Mouse (Mus musculus) heart, embryonic 12.5 days (tissue): Measurements from ENCODE around the gene Spef2. TPM values are rescaled to one million over a fixed set of nuclear protein-coding genes. Genes with fewer than 3 reads are reported as not detected.

Experiments
- ATAC-seq: fragments of 200-750 bp; cut with Nextera tagmentation; 2 replicates; pipeline ENCODE4 v1.8.0; 2017; ENCODE audit warnings: moderate TSS enrichment, moderate library complexity; ENCODE audit not compliant: insufficient number of reproducible peaks, low FRiP score
- H3K27ac ChIP-seq: fragments of 300-500 bp; sonication (generic); 2 replicates; pipeline ENCODE4 v1.5.1; 2016; ENCODE audit warnings: mild to moderate bottlenecking, moderate library complexity; ENCODE audit not compliant: poor library complexity, severe bottlenecking
- H3K27me3 ChIP-seq: fragments of 300-500 bp; sonication (generic); replicated peaks from 2 replicates; pipeline ENCODE4 v1.6.1; 2016; ENCODE audit warnings: mild to moderate bottlenecking, moderate library complexity
- H3K36me3 ChIP-seq: fragments of 300-500 bp; sonication (generic); 2 replicates; pipeline ENCODE4 v1.6.1; 2016; ENCODE audit warnings: mild to moderate bottlenecking, moderate library complexity
- H3K4me1 ChIP-seq: fragments of 300-500 bp; sonication (generic); replicated peaks from 2 replicates; pipeline ENCODE4 v1.6.1; 2016; ENCODE audit warnings: mild to moderate bottlenecking
- H3K4me2 ChIP-seq: fragments of 300-500 bp; sonication (generic); 2 replicates; pipeline ENCODE4 v1.6.1; 2016; ENCODE audit warnings: mild to moderate bottlenecking, moderate library complexity
- H3K4me3 ChIP-seq: fragments of 300-500 bp; sonication (generic); 2 replicates; pipeline ENCODE4 v1.5.1; 2016; ENCODE audit warnings: mild to moderate bottlenecking
- H3K9ac ChIP-seq: fragments of 300-500 bp; sonication (generic); 2 replicates; pipeline ENCODE4 v1.6.1; 2016; ENCODE audit warnings: mild to moderate bottlenecking, moderate library complexity
- H3K9me3 ChIP-seq: fragments of 300-500 bp; sonication (generic); replicated peaks from 2 replicates; pipeline ENCODE4 v1.6.1; 2016; ENCODE audit warnings: mild to moderate bottlenecking, moderate library complexity
- WGBS: fragments of 180-500 bp; shearing (Covaris S2); methylation state at CpG from one replicate; pipeline ENCODE4 v1.1.7; 2016; 5-methylcytosine and 5-hydroxymethylcytosine counted together
- polyA plus RNA-seq: library from polyadenylated mRNA; unstranded; fragments of >200 nt; fragmentation: Nextera tagmentation; extraction: Ambion mirVana; gene quantifications from 2 replicates; pipeline ENCODE4 v1.2.1, GENCODE M21; 2016

Gene Spef2
- polyA plus RNA-seq, 1 experiment from 2014 or later = 0.09 TPM

DNA sequence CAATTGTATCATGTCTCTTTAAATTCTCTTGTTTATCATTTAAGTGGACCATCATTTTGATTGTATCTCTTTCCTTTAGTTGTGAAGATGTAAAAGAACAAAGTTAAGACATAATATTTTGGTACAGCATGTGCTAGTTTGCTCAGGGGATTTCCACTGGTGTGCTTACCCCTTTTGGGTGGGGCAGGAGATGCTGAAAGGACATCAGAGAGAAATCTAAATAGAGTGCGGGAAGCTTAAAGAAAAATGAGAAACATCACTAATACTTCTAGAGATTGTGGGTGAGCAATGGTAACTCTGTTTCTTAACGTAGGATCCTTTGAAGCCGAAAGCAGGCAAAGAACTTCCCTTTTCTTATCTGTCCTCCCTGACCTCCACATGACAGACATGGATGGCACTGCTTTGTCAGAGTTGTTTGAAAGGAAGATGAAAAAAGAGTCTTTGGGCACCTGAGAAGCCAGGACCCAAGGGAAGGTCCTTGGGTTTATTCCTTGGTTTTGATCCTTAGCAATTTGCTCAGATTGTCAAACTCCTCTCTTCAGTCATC lies 215.2 kb downstream of the Spef2 start:
- Histone ChIP-seq H3K4me1 (no peaks in the 10 kb centered on the region), H3K9me3 (no peaks in the 10 kb centered on the region), H3K4me2 (no peak overlapping the region), H3K4me3 (no peak overlapping the region), H3K9ac (no peak overlapping the region), H3K27ac (no peak overlapping the region), H3K36me3 (no peaks in the 10 kb centered on the region), H3K27me3 (no peaks in the 10 kb centered on the region)
- WGBS = 59% methylated on average over 3 of the region's 3 CpGs
- no peak for ATAC-seq

DNA sequence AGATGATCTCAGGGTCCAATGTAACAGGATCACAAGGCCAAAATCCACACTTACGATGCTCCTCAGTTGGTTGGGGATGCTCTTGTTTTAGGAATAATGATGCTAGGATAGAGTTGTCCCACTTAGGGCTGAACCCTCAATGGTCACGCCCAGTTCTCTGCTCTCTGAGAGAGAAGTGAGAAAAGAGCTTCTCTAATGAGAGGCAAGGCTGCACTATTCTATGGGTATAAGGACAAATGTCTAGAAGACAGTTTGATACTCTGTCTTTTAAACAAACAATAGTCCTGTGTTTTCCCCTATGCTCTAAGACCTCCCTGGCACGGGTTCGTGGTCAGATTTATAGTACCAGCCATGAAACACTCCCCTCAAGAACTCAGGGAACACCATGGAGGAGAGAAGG lies 218.6 kb downstream of the Spef2 start, which contains the start of gene Il7r:
Gene Il7r, minus strand, starts transcription at position 101 of the 400 bp plus-strand sequence.
- 79% methylated on average over 4 of the region's 4 CpGs for WGBS
- Histone ChIP-seq H3K9ac (no peak within 1 kb of the TSS), H3K9me3 (no peaks in the 10 kb centered on the region), H3K4me1 (no peaks in the 10 kb centered on the region), H3K36me3 (no peaks in the 10 kb centered on the region), H3K4me3 (no peak within 1 kb of the TSS), H3K27me3 (no peaks in the 10 kb centered on the region), H3K4me2 (no peak within 1 kb of the TSS), H3K27ac (no peak within 1 kb of the TSS)
- ATAC-seq = no peak

DNA sequence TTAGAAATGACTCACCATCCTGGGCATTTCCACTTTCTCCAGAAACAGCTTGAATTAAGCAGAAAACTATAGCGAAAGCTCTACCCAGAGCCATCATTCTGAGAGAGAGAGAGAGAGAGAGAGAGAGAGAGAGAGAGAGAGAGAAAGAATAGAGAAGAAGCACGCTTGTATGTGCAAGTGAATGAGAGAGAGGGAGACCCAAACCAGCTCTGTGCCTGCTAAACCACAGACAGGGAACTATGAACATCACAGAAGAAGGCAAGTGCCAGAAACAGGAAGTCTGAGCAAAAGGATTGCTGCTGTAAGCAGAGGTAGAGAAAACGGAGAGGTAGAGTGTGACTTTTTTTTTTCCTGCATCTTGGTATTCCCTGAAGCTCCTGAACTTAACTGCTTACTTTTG lies 219.0 kb downstream of the Spef2 start:
- no peak overlapping the region for H3K4me2 ChIP-seq
- H3K9me3 ChIP-seq = no peaks in the 10 kb centered on the region
- H3K4me1 ChIP-seq = no peaks in the 10 kb centered on the region
- H3K36me3 ChIP-seq = no peaks in the 10 kb centered on the region
- no peak overlapping the region for H3K4me3 ChIP-seq
- ATAC-seq = no peak
- no peak overlapping the region for H3K9ac ChIP-seq
- no peaks in the 10 kb centered on the region for H3K27me3 ChIP-seq
- no peak overlapping the region for H3K27ac ChIP-seq
- 63% methylated on average over 3 of the region's 3 CpGs for WGBS

Other genes with a start within 250 kb of the Spef2 start
- gene Il7r, start 218.7 kb downstream of the Spef2 start, polyA plus RNA-seq = 0.05 TPM in 1 of 2 replicates, not detected in the other